Mouse (Mus musculus) bone marrow, adult 2 months (tissue): ENCODE measurements around the gene Cdc25b.

Source experiments
- CTCF ChIP-seq: fragments of 200-500 bp; IDR thresholded peaks from 2 replicates; pipeline ENCODE4 v1.5.1; 2011; ENCODE audit warnings: low read length, control low read depth; ENCODE audit not compliant: control insufficient read depth, insufficient read depth
- POLR2A ChIP-seq: fragments of 200-500 bp; IDR thresholded peaks from 2 replicates; pipeline ENCODE4 v1.6.1; 2011; ENCODE audit warnings: low read depth, mild to moderate bottlenecking, control low read depth, low read length, borderline replicate concordance; ENCODE audit not compliant: control insufficient read depth

DNA sequence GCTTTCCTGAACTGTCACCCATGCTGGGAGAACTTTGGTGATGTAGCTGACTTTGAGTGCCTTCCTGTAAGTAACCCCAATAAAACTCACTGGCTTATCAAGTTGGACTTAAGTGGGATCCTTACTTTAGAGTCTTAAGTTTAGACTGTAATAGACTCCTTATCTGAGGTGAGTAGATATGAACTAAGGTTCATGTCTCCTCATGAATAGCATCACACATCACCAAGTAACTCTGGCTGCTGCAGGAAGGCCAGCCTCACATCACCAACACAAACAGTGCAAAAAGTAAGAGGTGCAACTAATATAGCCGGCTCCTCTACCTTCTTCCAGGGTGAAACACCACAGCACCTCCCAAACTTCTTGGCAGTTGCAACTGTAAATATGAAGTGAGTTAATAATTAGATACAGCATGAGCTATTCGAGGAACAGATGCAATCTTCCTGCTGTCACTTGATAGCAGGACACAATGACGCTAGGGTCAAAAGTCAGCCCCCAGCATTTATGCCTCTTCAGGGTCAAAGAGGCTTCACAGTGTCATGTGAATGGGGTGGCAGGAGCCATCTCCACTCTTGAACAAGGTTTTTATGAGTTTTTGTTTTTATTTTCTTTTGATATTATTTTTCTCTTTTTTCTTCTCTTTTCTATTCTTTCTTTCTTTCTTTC, 35.2 kb downstream of the Cdc25b start:
- TF ChIP-seq CTCF (no peak), POLR2A (no peak)
